Comparison of ENCODE assay signal across 11 mouse cellular contexts in genomic region chr2:92750672-92751071, GRCm38 (mm10).
DNase-seq lines count a peak whose midpoint lies in the region; ATAC-seq and TF ChIP-seq lines count a peak whose summit lies in the region.
"Had no signal": no experiment of that assay in that cellular context is flagged by ENCODE, and none has a peak within 500 bp of the region (broad histone marks: within the 10 kb centered on the region; RNA-seq: fewer than 3 reads in every experiment).

No protein-coding gene starts in this region.

- TF ChIP-seq POLR2A in lung, adult 2 months (IDR thresholded peaks at IDR 0.05; ENCODE audit: borderline replicate concordance, extremely low read depth, low read depth, low read length) = no peak

- no peak overlapping the region for H3K4me3 ChIP-seq in lung, embryonic 15.5 days
- H3K4me3 ChIP-seq in lung, adult 2 months (replicated peaks; ENCODE audit: extremely low read depth, low read depth, low read length) = no peak overlapping the region
- no peak overlapping the region for H3K4me3 ChIP-seq in liver, embryonic 14.5 days (ENCODE audit: insufficient read depth in 1 of 2, low read depth in 2 of 2, low read length in 2 of 2)
- H3K4me3 ChIP-seq: embryonic facial prominence, embryonic 12.5 days; gastrocnemius, adult 2 months; limb, embryonic 13.5 days had no signal

- H3K27me3 ChIP-seq in lung, embryonic 15.5 days = no peaks in the 10 kb centered on the region
- no peaks in the 10 kb centered on the region for H3K27me3 ChIP-seq in liver, embryonic 14.5 days (ENCODE audit: control insufficient read depth, insufficient read depth, low read length)
- H3K27me3 ChIP-seq: embryonic facial prominence, embryonic 12.5 days; limb, embryonic 13.5 days had no signal

- H3K4me1 ChIP-seq in lung, embryonic 15.5 days = peaks cover 23% of the 10 kb centered on the region; the same call in 1 of the 2 replicates
- H3K4me1 ChIP-seq in lung, adult 2 months (ENCODE audit: control insufficient read depth, insufficient read depth, low read length) = peaks cover 15% of the 10 kb centered on the region
- H3K4me1 ChIP-seq in liver, embryonic 14.5 days (replicated peaks; ENCODE audit: control insufficient read depth in 2 of 2, insufficient read depth in 2 of 2, low read length in 1 of 2) = peaks cover 0 to 4% of the 10 kb centered on the region in 2 experiments; a peak in 1 of 4 replicates
- H3K4me1 ChIP-seq: embryonic facial prominence, embryonic 12.5 days; limb, embryonic 13.5 days had no signal

- WGBS in lung, embryonic 15.5 days = 28% methylated on average over 4 of the region's 4 CpGs
- WGBS in lung, adult 2 months = 27% methylated on average over 4 of the region's 4 CpGs
- WGBS in liver, embryonic 14.5 days (ENCODE audit: insufficient replicate concordance) = 22% methylated on average over 4 of the region's 4 CpGs

- no peak overlapping the region for H3K9ac ChIP-seq in lung, embryonic 15.5 days
- no peak overlapping the region for H3K9ac ChIP-seq in liver, embryonic 14.5 days (replicated peaks)
- H3K9ac ChIP-seq: embryonic facial prominence, embryonic 12.5 days; limb, embryonic 13.5 days had no signal

- TF ChIP-seq EP300 in liver, embryonic 14.5 days (IDR thresholded peaks at IDR 0.05; ENCODE audit: low read depth) = no peak

- no peak overlapping the region for H3K4me2 ChIP-seq in lung, embryonic 15.5 days
- H3K4me2 ChIP-seq in liver, embryonic 14.5 days (ENCODE audit: low read depth) = no peak overlapping the region
- H3K4me2 ChIP-seq: embryonic facial prominence, embryonic 12.5 days; limb, embryonic 13.5 days had no signal

- no peaks in the 10 kb centered on the region for H3K9me3 ChIP-seq in lung, embryonic 15.5 days
- H3K9me3 ChIP-seq in liver, embryonic 14.5 days (ENCODE audit: control insufficient read depth, low read length) = no peaks in the 10 kb centered on the region
- H3K9me3 ChIP-seq: embryonic facial prominence, embryonic 12.5 days; limb, embryonic 13.5 days had no signal

- ATAC-seq in lung, embryonic 15.5 days (ENCODE audit: borderline replicate concordance, extremely low read depth, low FRiP score, low TSS enrichment) = 0 out of 2 replicates have a peak, but pooled peaks have one; percentile 29
- peak; percentile 28; the same call in 1 of the 2 replicates for ATAC-seq in liver, embryonic 14.5 days (ENCODE audit: insufficient read depth)

- no peak for DNase-seq in lung, adult 2 months
- DNase-seq in kidney, adult 11 months = peak; percentile 53
- DNase-seq in liver, embryonic 14.5 days (ENCODE audit: low read depth in 3 of 3, low spot score in 3 of 3) = no peak
- peak; percentile 47 for DNase-seq in yolk sac, embryonic 10.5 days (ENCODE audit: low spot score)
- DNase-seq in gastrocnemius, adult 8-10 months (ENCODE audit: low spot score in 2 of 2) = no peak
- no peak for DNase-seq in right cerebral cortex, postnatal 14 days
- DNase-seq: gastrocnemius, adult 2 months; thymus, postnatal 4 days had no signal

- no peak for TF ChIP-seq CTCF in lung, adult 2 months (IDR thresholded peaks at IDR 0.05; ENCODE audit: insufficient read depth, low read length)
- TF ChIP-seq CTCF in liver, embryonic 14.5 days (IDR thresholded peaks at IDR 0.05; ENCODE audit: low read depth) = no peak

- H3K27ac ChIP-seq in lung, embryonic 15.5 days = peak overlapping the region; percentile 19; the same call in 1 of the 2 replicates
- H3K27ac ChIP-seq in liver, embryonic 14.5 days = no peak overlapping the region
- H3K27ac ChIP-seq: embryonic facial prominence, embryonic 12.5 days; gastrocnemius, adult 2 months; limb, embryonic 13.5 days had no signal

- no peaks in the 10 kb centered on the region for H3K36me3 ChIP-seq in lung, embryonic 15.5 days
- no peaks in the 10 kb centered on the region for H3K36me3 ChIP-seq in liver, embryonic 14.5 days (replicated peaks; ENCODE audit: control insufficient read depth, insufficient read depth, low read depth)
- H3K36me3 ChIP-seq: embryonic facial prominence, embryonic 12.5 days; limb, embryonic 13.5 days had no signal

Comparison
In these comparisons a context has a peak if more than half of its experiments do, and no peak if none do; other contexts are left out.
1. DNase-seq: peak in kidney, adult 11 months (single experiment) and yolk sac, embryonic 10.5 days (single experiment); none in lung, adult 2 months (single experiment), liver, embryonic 14.5 days (0 of 3), gastrocnemius, adult 8-10 months (0 of 2) and right cerebral cortex, postnatal 14 days (single experiment).